Mouse (Mus musculus) MEL (cell line): ENCODE measurements at regions not wholly inside any gene's neighbourhood (a gene's known extent, or its start where the extent isn't known, plus 50 kb on each side); places are given as distances from the start of the nearest gene placed in this dataset.

ENCODE experiments used
- DNase-seq: peaks from one replicate; pipeline ENCODE4 v3.0.0; 2011; ENCODE audit warnings: low read depth, low spot score
- H3K27ac ChIP-seq: 2 replicates; pipeline ENCODE4 v1.5.1; 2012; ENCODE audit warnings: low read depth, mild to moderate bottlenecking, control low read depth, low read length, moderate library complexity; ENCODE audit not compliant: control insufficient read depth
- H3K27me3 ChIP-seq, 2 experiments: fragments of 150-350 bp in 1 of 2; sonication (generic) in 1 of 2; 2 replicates each; pipeline ENCODE4 v1.6.1; 2012; ENCODE audit warnings: low read length in 2 of 2, mild to moderate bottlenecking in 2 of 2, improper control_type of control experiment in 1 of 2, moderate library complexity in 1 of 2; ENCODE audit not compliant: insufficient read depth in 2 of 2, control insufficient read depth in 1 of 2
- H3K36me3 ChIP-seq, 2 experiments: 2 replicates each; pipeline ENCODE4 v1.6.1; 2012 to 2014; ENCODE audit warnings: low read length in 2 of 2, improper control_type of control experiment in 1 of 2, inconsistent platforms in 1 of 2, mild to moderate bottlenecking in 1 of 2; ENCODE audit not compliant: insufficient read depth in 2 of 2, control insufficient read depth in 1 of 2
- H3K4me1 ChIP-seq, 2 experiments: fragments of 150-350 bp in 1 of 2; sonication (generic) in 1 of 2; 2 replicates each; pipeline ENCODE4 v1.6.1; 2012; ENCODE audit warnings: low read length in 2 of 2, improper control_type of control experiment in 1 of 2, mild to moderate bottlenecking in 1 of 2; ENCODE audit not compliant: insufficient read depth in 2 of 2, control insufficient read depth in 1 of 2
- H3K4me3 ChIP-seq, 2 experiments: fragments of 150-350 bp in 1 of 2; sonication (generic) in 1 of 2; 2 replicates each; pipeline ENCODE4 v1.5.1; 2012; ENCODE audit warnings: low read depth in 2 of 2, low read length in 2 of 2, mild to moderate bottlenecking in 2 of 2, moderate library complexity in 2 of 2, control low read depth in 1 of 2, improper control_type of control experiment in 1 of 2; ENCODE audit not compliant: control insufficient read depth in 1 of 2, insufficient read depth in 1 of 2
- H3K79me2 ChIP-seq: 2 replicates; pipeline ENCODE4 v1.6.1; 2012; ENCODE audit warnings: mild to moderate bottlenecking, low read length, moderate library complexity; ENCODE audit not compliant: control insufficient read depth, poor library complexity, insufficient read depth
- H3K9ac ChIP-seq: 2 replicates; pipeline ENCODE4 v1.6.1; 2012; ENCODE audit warnings: low read depth, mild to moderate bottlenecking, control low read depth, low read length, moderate library complexity; ENCODE audit not compliant: control insufficient read depth, poor library complexity, severe bottlenecking
- H3K9me3 ChIP-seq: fragments of 150-350 bp; sonication (generic); replicated peaks from 2 replicates; pipeline ENCODE4 v1.6.1; 2012; ENCODE audit warnings: mild to moderate bottlenecking, low read length, improper control_type of control experiment, moderate library complexity; ENCODE audit not compliant: insufficient read depth
- BHLHE40 ChIP-seq: IDR thresholded peaks from 2 replicates; pipeline ENCODE4 v1.6.1; 2012; ENCODE audit warnings: low read depth, mild to moderate bottlenecking, inconsistent platforms, low read length, improper control_type of control experiment, borderline replicate concordance
- CHD2 ChIP-seq: IDR thresholded peaks from 2 replicates; pipeline ENCODE4 v1.6.1; 2011; ENCODE audit warnings: low read length, improper control_type of control experiment
- CTCF ChIP-seq, 3 experiments: IDR thresholded peaks in 2 of 3; conservative IDR thresholded peaks in 1 of 3; 2 replicates each; pipeline ENCODE4 v1.5.1; 2011 to 2012; ENCODE audit warnings: low read length in 3 of 3, low read depth in 2 of 3, mild to moderate bottlenecking in 2 of 3, improper control_type of control experiment in 1 of 3, inconsistent platforms in 1 of 3, mixed read lengths in 1 of 3, moderate library complexity in 1 of 3; ENCODE audit not compliant: control insufficient read depth in 1 of 3, insufficient read depth in 1 of 3, poor library complexity in 1 of 3, severe bottlenecking in 1 of 3
- ELF1 ChIP-seq: IDR thresholded peaks from 2 replicates; pipeline ENCODE4 v1.6.1; 2014; ENCODE audit warnings: low read depth, mild to moderate bottlenecking, inconsistent platforms, low read length, improper control_type of control experiment, moderate library complexity
- ETS1 ChIP-seq: IDR thresholded peaks from 2 replicates; pipeline ENCODE4 v1.6.1; 2012; ENCODE audit warnings: low read depth, mild to moderate bottlenecking, inconsistent platforms, low read length, improper control_type of control experiment, moderate library complexity
- GABPA ChIP-seq: IDR thresholded peaks from 2 replicates; pipeline ENCODE4 v1.6.1; 2012; ENCODE audit warnings: low read depth, mild to moderate bottlenecking, inconsistent platforms, low read length, improper control_type of control experiment, moderate library complexity
- GATA1 ChIP-seq: IDR thresholded peaks from 2 replicates; pipeline ENCODE4 v1.6.1; 2011; ENCODE audit warnings: low read depth, low read length, improper control_type of control experiment
- MAFK ChIP-seq: IDR thresholded peaks from 2 replicates; pipeline ENCODE4 v1.6.1; 2011; ENCODE audit warnings: low read depth, mild to moderate bottlenecking, low read length, improper control_type of control experiment, borderline replicate concordance
- MAZ ChIP-seq: IDR thresholded peaks from 2 replicates; pipeline ENCODE4 v1.6.1; 2012; ENCODE audit warnings: low read depth, mild to moderate bottlenecking, inconsistent platforms, low read length, improper control_type of control experiment
- MXI1 ChIP-seq: IDR thresholded peaks from 2 replicates; pipeline ENCODE4 v1.6.1; 2011; ENCODE audit warnings: mild to moderate bottlenecking, low read depth, low read length, improper control_type of control experiment
- MYB ChIP-seq: IDR thresholded peaks from 2 replicates; pipeline ENCODE4 v1.6.1; 2011; ENCODE audit warnings: mild to moderate bottlenecking, low read depth, low read length, improper control_type of control experiment
- MYC ChIP-seq: IDR thresholded peaks from 2 replicates; pipeline ENCODE4 v1.6.1; 2011; ENCODE audit warnings: low read depth, mild to moderate bottlenecking, low read length, improper control_type of control experiment, moderate library complexity
- NELFE ChIP-seq: IDR thresholded peaks from 2 replicates; pipeline ENCODE4 v1.6.1; 2011; ENCODE audit warnings: low read depth, low read length, improper control_type of control experiment
- POLR2A ChIP-seq, 2 experiments: IDR thresholded peaks; 2 replicates each; pipeline ENCODE4 v1.6.1; 2011 to 2012; ENCODE audit warnings: low read length in 2 of 2, mild to moderate bottlenecking in 2 of 2, control low read depth in 1 of 2, improper control_type of control experiment in 1 of 2, low read depth in 1 of 2, moderate library complexity in 1 of 2; ENCODE audit not compliant: control insufficient read depth in 1 of 2, insufficient read depth in 1 of 2, poor library complexity in 1 of 2
- POLR2AphosphoS2 ChIP-seq: IDR thresholded peaks from 2 replicates; pipeline ENCODE4 v1.6.1; 2011; ENCODE audit warnings: low read length, improper control_type of control experiment
- POLR2AphosphoS5 ChIP-seq: IDR thresholded peaks from 2 replicates; pipeline ENCODE4 v1.6.1; 2012; ENCODE audit warnings: low read depth, borderline replicate concordance, mild to moderate bottlenecking, inconsistent platforms, low read length, moderate library complexity, mixed read lengths
- RAD21 ChIP-seq: IDR thresholded peaks from 2 replicates; pipeline ENCODE4 v1.6.1; 2011; ENCODE audit warnings: mild to moderate bottlenecking, low read depth, low read length, improper control_type of control experiment
- SIN3A ChIP-seq: IDR thresholded peaks from 2 replicates; pipeline ENCODE4 v1.6.1; 2012; ENCODE audit warnings: low read length, improper control_type of control experiment, inconsistent platforms
- SMC3 ChIP-seq: IDR thresholded peaks from 2 replicates; pipeline ENCODE4 v1.6.1; 2011; ENCODE audit warnings: low read depth, low read length, improper control_type of control experiment
- TAL1 ChIP-seq: IDR thresholded peaks from 2 replicates; pipeline ENCODE4 v1.6.1; 2012; ENCODE audit warnings: mild to moderate bottlenecking, inconsistent platforms, low read length, moderate library complexity, mixed read lengths
- TBP ChIP-seq: IDR thresholded peaks from 2 replicates; pipeline ENCODE4 v1.8.0; 2011; ENCODE audit warnings: low read depth, low read length, improper control_type of control experiment
- USF2 ChIP-seq, 2 experiments: IDR thresholded peaks; 2 replicates each; pipeline ENCODE4 v1.6.1; 2011 to 2012; ENCODE audit warnings: improper control_type of control experiment in 2 of 2, low read length in 2 of 2, borderline replicate concordance in 1 of 2, inconsistent platforms in 1 of 2, low read depth in 1 of 2, mild to moderate bottlenecking in 1 of 2; ENCODE audit not compliant: insufficient read depth in 1 of 2
- ZC3H11A ChIP-seq: IDR thresholded peaks from 2 replicates; pipeline ENCODE4 v1.6.1; 2012; ENCODE audit warnings: low read depth, mild to moderate bottlenecking, inconsistent platforms, low read length, improper control_type of control experiment
- ZMIZ1 ChIP-seq: IDR thresholded peaks from 2 replicates; pipeline ENCODE4 v1.6.1; 2012; ENCODE audit warnings: low read depth, mild to moderate bottlenecking, inconsistent platforms, low read length, improper control_type of control experiment, moderate library complexity

DNA sequence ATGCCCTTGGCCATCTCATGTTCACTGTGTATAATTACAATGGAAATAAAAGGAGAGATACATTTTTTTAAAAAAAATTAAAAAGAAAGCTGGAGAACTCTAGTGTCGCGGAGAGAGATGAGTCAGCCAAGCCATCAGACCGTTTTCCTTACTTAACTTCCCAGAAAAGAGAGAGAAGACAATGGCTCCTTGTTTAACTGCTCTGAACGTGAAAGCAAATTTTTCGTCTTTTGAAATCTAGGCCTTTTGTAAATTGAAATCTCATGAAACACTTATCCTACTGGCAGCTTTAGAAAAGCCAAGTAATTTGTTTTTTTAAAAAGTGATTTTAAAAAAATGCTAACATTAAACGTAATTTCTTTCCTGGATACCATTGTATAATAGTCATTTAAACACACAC lies 89.7 kb upstream of the Runx1 start:
- no peak for DNase-seq
- Histone ChIP-seq H3K4me1 (peaks cover 0 to under 1% of the 10 kb centered on the region in 2 experiments; a peak in 1 of 4 replicates), H3K9ac (no peak overlapping the region), H3K4me3 (no peak overlapping the region), H3K27me3 (no peaks in the 10 kb centered on the region), H3K9me3 (no peaks in the 10 kb centered on the region), H3K79me2 (no peaks in the 10 kb centered on the region), H3K27ac (no peak overlapping the region), H3K36me3 (no peaks in the 10 kb centered on the region)
- TF ChIP-seq MAFK (no peak), POLR2AphosphoS5 (no peak), SMC3 (no peak), MAZ (no peak), CTCF (IDR thresholded peaks at IDR 0.05 in 2 of 3, conservative IDR thresholded peaks at IDR 0.05 in 1 of 3; ENCODE audit: control insufficient read depth in 1 of 3, insufficient read depth in 1 of 3, low read depth in 2 of 3, low read length in 3 of 3, poor library complexity in 1 of 3, severe bottlenecking in 1 of 3) (no peak), ZMIZ1 (no peak), ETS1 (no peak), POLR2A (IDR thresholded peaks at IDR 0.05; ENCODE audit: control insufficient read depth in 1 of 2, insufficient read depth in 1 of 2, low read depth in 1 of 2, low read length in 2 of 2, poor library complexity in 1 of 2) (no peak), NELFE (no peak), MYB (no peak), USF2 (IDR thresholded peaks at IDR 0.05; ENCODE audit: borderline replicate concordance in 1 of 2, insufficient read depth in 1 of 2, low read depth in 1 of 2, low read length in 2 of 2) (no peak), RAD21 (no peak), TBP (no peak), ZC3H11A (no peak), POLR2AphosphoS2 (no peak), TAL1 (no peak), SIN3A (no peak), BHLHE40 (no peak), ELF1 (no peak)

DNA sequence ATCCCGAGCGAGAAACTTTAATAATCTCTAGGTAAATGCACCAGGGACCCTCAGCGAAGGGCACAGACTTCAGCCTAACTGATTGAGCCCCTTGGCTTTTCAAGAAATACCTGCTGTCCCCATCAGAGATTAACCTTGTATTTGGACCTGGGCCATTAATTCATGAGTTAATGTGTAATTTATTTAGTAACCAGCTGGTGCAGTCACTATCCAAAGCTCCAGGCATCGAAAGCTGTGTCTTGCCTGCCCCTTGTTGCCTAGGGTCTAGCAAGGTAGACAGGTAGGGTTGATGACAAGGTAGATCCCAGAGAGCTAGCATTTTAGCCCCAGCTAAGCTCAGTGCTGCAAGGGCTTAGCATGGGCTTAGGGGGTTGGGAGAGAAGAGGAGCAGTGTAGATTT lies 80.9 kb upstream of the Runx1 start:
- Histone ChIP-seq H3K27me3 (no peaks in the 10 kb centered on the region; a peak in 3 of 4 replicates), H3K4me3 (no peak overlapping the region), H3K4me1 (no peaks in the 10 kb centered on the region; a peak in 1 of 4 replicates), H3K27ac (no peak overlapping the region)
- DNase-seq: no peak
- TF ChIP-seq MXI1 (no peak), SIN3A (no peak), NELFE (no peak), POLR2AphosphoS2 (no peak), MYC (no peak), USF2 (IDR thresholded peaks at IDR 0.05; ENCODE audit: borderline replicate concordance in 1 of 2, insufficient read depth in 1 of 2, low read depth in 1 of 2, low read length in 2 of 2) (no peak), SMC3 (no peak), CHD2 (no peak), GABPA (no peak), GATA1 (no peak)
- TF ChIP-seq, all 39 proteins: peak for 0
- H3K36me3 ChIP-seq: no peaks in the 10 kb centered on the region
- H3K9me3 ChIP-seq: no peaks in the 10 kb centered on the region
- no peak overlapping the region for H3K9ac ChIP-seq
- no peaks in the 10 kb centered on the region for H3K79me2 ChIP-seq
